Mouse (Mus musculus) erythroblast, embryonic 14.5 days (primary cell): ENCODE results near the gene Rabac1.

Experiments used
- GATA1 ChIP-seq: IDR thresholded peaks from 2 replicates; pipeline ENCODE4 v1.6.1; 2012; ENCODE audit warnings: low read length, inconsistent platforms, mixed read lengths
- TAL1 ChIP-seq: IDR thresholded peaks from 3 replicates; pipeline ENCODE4 v1.6.1; 2012; ENCODE audit warnings: low read length, inconsistent platforms, mixed read lengths

DNA sequence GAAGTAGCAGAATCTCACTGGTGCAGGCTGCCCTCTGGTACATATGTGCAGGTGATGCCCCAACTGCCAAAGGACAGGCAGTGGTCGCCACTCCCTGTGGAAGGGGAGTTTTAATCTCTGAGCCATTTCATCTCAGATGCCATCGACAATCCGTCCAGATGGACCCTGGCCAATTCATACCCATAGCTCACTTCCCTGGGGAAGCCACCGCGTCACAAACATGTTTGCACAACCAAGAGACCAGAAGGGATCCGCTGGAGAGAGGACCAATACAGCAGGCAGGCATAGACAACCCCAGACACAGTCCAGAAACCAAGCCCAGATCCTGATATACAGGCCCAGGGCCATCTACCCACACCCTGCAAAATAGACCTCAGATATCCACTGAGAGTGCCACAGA lies 42.1 kb downstream of the Rabac1 start:
- TF ChIP-seq GATA1 (no peak), TAL1 (no peak)
